Mouse (Mus musculus) embryonic facial prominence, embryonic 15.5 days (tissue): Measurements from ENCODE around the gene Smarcd2. TPM values are rescaled to one million over a fixed set of nuclear protein-coding genes. Genes with fewer than 3 reads are reported as not detected.

Experiments
- ATAC-seq: fragments of 200-750 bp; cut with Nextera tagmentation; 2 replicates; pipeline ENCODE4 v1.8.0; 2017; ENCODE audit warnings: low read depth, moderate TSS enrichment; ENCODE audit not compliant: insufficient number of reproducible peaks, low FRiP score, low TSS enrichment
- H3K27ac ChIP-seq: fragments of 300-500 bp; sonication (generic); replicated peaks from 2 replicates; pipeline ENCODE4 v1.5.1; 2015; ENCODE audit warnings: mild to moderate bottlenecking, inconsistent platforms
- H3K27me3 ChIP-seq: fragments of 300-500 bp; sonication (generic); 2 replicates; pipeline ENCODE4 v1.6.1; 2015; ENCODE audit warnings: inconsistent platforms
- H3K36me3 ChIP-seq: fragments of 300-500 bp; sonication (generic); 2 replicates; pipeline ENCODE4 v1.6.1; 2015; ENCODE audit warnings: mild to moderate bottlenecking, inconsistent platforms
- H3K4me1 ChIP-seq: fragments of 300-500 bp; sonication (generic); 2 replicates; pipeline ENCODE4 v1.6.1; 2015; ENCODE audit warnings: inconsistent platforms
- H3K4me2 ChIP-seq: fragments of 300-500 bp; sonication (generic); replicated peaks from 2 replicates; pipeline ENCODE4 v1.6.1; 2015; ENCODE audit warnings: mild to moderate bottlenecking, inconsistent platforms
- H3K4me3 ChIP-seq: fragments of 300-500 bp; sonication (generic); replicated peaks from 2 replicates; pipeline ENCODE4 v1.5.1; 2015; ENCODE audit warnings: mild to moderate bottlenecking, inconsistent platforms
- H3K9ac ChIP-seq: fragments of 300-500 bp; sonication (generic); 2 replicates; pipeline ENCODE4 v1.6.1; 2015; ENCODE audit warnings: inconsistent platforms
- H3K9me3 ChIP-seq: fragments of 300-500 bp; sonication (generic); replicated peaks from 2 replicates; pipeline ENCODE4 v1.6.1; 2016; ENCODE audit warnings: inconsistent platforms
- WGBS: fragments of 180-500 bp; shearing (Covaris S2); methylation state at CpG from one replicate; pipeline ENCODE4 v1.1.7; 2015; 5-methylcytosine and 5-hydroxymethylcytosine counted together
- polyA plus RNA-seq: library from polyadenylated mRNA; unstranded; fragments of >200 nt; fragmentation: Nextera tagmentation; extraction: Ambion mirVana; gene quantifications from 2 replicates; pipeline ENCODE4 v1.2.1, GENCODE M21; 2015

The Smarcd2 gene
- polyA plus RNA-seq, 1 experiment from 2014 or later = 120 TPM

DNA sequence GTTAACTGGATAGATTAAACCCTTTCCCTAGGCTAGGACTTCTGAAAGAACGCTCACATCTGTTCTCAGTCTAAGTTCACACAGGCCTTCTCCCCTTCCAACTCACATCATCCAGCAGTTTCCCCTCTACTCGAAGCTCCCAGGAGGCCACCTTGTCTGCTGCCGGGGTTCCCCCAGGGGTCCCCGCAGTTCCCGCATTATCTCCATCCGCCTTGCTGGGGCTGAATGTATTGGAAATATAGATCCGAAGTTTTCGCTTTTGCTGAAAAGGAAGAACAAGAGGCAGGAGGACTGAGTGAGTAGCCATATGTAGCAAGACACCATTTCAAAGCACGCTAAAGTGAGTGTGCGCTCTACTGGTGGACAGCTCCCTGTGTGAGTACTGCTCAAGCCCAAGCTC, 6.3 kb downstream of the Smarcd2 start:
- Histone ChIP-seq H3K4me3 (no peak overlapping the region), H3K4me1 (peaks cover 41% of the 10 kb centered on the region), H3K4me2 (peak overlapping the region; percentile 44; the same call in 1 of the 2 replicates), H3K27me3 (no peaks in the 10 kb centered on the region), H3K9me3 (no peaks in the 10 kb centered on the region), H3K36me3 (peaks cover 59% of the 10 kb centered on the region), H3K9ac (no peak overlapping the region), H3K27ac (peak overlapping the region; percentile 89; the same call in 1 of the 2 replicates)
- no peak for ATAC-seq
- 89% methylated on average over 10 of the region's 10 CpGs for WGBS

DNA sequence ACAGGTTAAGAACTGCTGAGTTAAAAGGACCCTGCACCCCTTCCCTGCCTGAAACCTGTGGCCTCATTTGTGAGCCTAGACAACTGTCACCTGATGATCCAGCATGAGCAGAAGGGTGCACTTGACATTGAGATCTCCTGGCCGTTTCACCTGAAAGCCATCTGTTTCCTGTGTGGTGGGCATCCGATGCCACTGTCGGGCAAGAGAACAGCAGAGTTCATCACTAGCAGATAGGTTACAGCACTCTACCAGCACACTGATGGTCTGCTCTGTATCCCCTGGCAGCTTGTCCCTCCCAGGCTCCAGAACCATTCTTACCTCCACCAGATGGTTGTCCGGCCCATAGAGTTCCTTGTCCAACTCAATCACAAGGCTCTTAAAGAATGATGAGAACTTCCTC, 7.2 kb downstream of the Smarcd2 start:
- 88% methylated on average over 4 of the region's 4 CpGs for WGBS
- Histone ChIP-seq H3K4me1 (peaks cover 33% of the 10 kb centered on the region), H3K4me3 (no peak overlapping the region), H3K4me2 (no peak overlapping the region), H3K9me3 (no peaks in the 10 kb centered on the region), H3K36me3 (peaks cover 67% of the 10 kb centered on the region), H3K9ac (no peak overlapping the region), H3K27me3 (no peaks in the 10 kb centered on the region), H3K27ac (no peak overlapping the region)
- no peak for ATAC-seq

DNA sequence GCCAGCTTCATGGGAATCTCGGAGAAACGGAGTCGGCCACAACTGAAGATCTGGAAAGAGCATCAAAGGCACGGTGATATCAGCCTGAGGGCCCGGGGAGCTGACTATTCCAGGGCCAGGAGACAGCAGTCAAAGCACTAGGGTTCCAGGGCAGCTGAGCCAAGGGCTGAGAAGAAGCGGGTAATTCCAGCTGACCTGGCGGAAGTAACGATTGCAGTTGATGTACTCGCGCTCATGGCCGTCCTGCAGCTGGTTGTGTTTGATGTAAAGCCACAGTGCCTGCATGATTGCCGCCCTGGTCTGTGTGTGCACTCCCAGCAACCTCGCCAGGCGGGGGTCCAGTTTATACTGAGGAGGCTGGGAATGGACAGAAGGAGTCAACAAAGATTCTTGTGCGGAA, 7.8 kb downstream of the Smarcd2 start:
- no peak for ATAC-seq
- Histone ChIP-seq H3K9me3 (no peaks in the 10 kb centered on the region), H3K36me3 (peaks cover 69% of the 10 kb centered on the region), H3K4me2 (no peak overlapping the region), H3K27ac (no peak overlapping the region), H3K4me3 (no peak overlapping the region), H3K4me1 (peaks cover 27% of the 10 kb centered on the region), H3K9ac (no peak overlapping the region), H3K27me3 (no peaks in the 10 kb centered on the region)
- 91% methylated on average over 15 of the region's 15 CpGs for WGBS

DNA sequence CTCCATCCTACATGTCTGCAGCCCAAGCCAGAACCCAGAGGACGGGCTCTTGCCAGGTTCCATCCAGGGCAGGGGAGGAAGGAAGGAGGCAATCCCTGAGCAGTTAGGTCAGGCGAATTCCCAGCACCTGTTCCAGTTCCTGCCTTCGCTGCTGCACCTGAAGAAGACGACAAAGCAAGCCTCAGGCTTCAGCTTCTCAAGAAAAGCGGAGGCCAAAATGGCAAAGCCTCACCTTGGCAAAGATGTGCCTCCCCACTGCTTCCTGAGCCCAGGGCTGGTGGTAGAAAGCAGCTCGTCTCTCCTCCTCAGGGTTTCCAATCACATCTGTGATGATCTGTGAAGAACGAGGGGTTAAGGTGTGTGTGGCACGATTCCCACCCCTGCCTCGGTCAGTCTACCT, 8.8 kb downstream of the Smarcd2 start:
- Histone ChIP-seq H3K27ac (no peak overlapping the region), H3K4me2 (no peak overlapping the region), H3K36me3 (peaks cover 74% of the 10 kb centered on the region), H3K9me3 (no peaks in the 10 kb centered on the region), H3K27me3 (no peaks in the 10 kb centered on the region), H3K4me1 (peaks cover 20% of the 10 kb centered on the region), H3K9ac (no peak overlapping the region), H3K4me3 (no peak overlapping the region)
- WGBS = 87% methylated on average over 9 of the region's 9 CpGs
- no peak for ATAC-seq

DNA sequence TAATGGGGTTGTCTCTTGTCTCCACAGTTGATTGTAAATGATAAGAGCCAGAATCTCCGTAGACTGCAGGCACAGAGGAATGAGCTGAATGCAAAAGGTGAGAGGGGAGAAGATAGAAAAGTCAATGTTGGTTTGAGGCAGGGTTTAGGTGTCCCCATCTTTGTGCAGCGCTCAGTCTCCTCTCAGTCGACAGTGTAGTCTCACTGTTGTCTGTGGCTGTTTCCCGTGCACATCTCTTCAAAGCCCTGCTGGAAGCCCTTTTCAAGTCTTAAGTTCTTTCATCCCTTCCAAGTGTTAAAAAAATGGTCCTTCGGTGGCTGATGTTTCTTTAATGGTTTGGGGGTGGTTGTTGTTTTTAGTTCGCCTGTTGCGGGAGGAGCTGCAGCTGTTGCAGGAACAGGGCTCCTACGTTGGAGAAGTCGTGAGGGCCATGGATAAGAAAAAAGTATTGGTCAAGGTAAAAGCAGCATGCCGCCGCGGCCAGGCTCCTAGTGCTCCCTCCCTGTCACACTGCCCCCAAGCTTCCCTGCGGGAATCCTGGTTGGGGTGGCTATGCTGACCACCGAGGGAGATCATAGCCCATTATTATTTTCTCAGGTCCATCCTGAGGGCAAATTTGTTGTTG, 11.8 kb downstream of the Smarcd2 start:
- H3K9me3 ChIP-seq = no peaks in the 10 kb centered on the region
- no peaks in the 10 kb centered on the region for H3K27me3 ChIP-seq
- H3K9ac ChIP-seq = no peak overlapping the region
- ATAC-seq = no peak
- H3K4me2 ChIP-seq = no peak overlapping the region
- 82% methylated on average over 14 of the region's 14 CpGs for WGBS
- H3K4me3 ChIP-seq = no peak overlapping the region
- no peak overlapping the region for H3K27ac ChIP-seq
- H3K36me3 ChIP-seq = peaks cover 65% of the 10 kb centered on the region
- peaks cover 13% of the 10 kb centered on the region for H3K4me1 ChIP-seq

DNA sequence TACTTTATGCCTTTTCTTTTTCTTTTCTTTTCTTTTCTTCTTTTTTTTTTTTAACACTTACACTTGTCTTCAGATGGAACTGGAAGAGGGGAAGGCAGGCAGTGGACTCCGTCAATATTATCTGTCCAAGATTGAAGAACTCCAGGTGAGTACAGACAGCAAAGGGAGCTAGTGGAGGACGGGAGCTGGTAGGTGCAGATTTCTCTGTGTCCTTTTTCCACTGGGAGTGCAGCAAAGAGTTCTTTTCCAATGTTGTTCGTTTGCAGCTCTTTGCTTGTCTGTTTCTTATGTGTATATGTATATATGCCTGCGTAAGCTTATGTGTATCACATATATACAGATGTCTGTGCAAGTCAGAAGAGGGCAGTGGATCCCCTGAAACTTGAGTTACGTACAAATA, 16.0 kb downstream of the Smarcd2 start:
- H3K27me3 ChIP-seq = no peaks in the 10 kb centered on the region
- peaks cover 23% of the 10 kb centered on the region for H3K4me1 ChIP-seq
- peak overlapping the region; percentile 75; the same call in 1 of the 2 replicates for H3K27ac ChIP-seq
- peak overlapping the region; percentile 81 for H3K4me3 ChIP-seq
- H3K9ac ChIP-seq = peak overlapping the region; percentile 81; the same call in 1 of the 2 replicates
- peak overlapping the region; percentile 93 for H3K4me2 ChIP-seq
- H3K36me3 ChIP-seq = peaks cover 47% of the 10 kb centered on the region
- no peak for ATAC-seq
- H3K9me3 ChIP-seq = no peaks in the 10 kb centered on the region
- WGBS = 59% methylated on average over 5 of the region's 5 CpGs

DNA sequence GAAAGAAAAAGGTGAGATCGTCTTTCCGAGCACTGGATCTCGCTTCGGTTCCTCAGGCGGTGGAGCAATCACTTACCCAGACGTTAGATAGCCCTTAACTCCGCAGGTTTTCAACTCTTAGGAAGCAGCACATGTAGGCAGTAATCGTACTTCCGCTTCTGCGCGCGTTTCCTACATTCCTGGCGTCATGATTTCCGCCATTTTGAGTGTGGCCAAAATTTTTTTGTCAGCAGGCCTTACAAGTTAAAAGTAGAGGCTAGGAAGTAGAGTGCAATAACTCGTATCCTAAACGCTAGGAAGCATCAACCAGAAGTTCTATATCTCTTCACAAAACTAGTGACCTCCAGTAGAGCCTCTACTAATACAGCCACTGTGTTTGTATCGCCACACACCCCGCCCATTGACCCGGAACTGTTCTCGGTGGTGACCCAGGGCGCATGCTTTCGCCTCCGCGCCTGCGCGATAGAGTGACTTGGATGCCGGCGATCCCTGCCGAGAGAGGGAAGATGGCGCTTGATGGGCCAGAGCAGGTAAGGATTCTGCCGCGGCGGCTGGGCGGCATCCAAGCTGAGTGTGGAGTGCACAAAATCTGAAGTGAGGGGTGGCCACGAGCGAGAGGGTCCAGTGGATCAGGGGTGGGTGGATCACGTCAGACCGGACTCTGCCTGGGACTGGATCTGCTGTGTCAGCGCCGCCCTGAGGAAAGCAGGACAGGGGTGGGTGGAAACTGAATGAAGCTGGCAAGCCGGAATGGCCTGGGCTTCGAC, 16.9 kb downstream of the Smarcd2 start, which contains the start of the genes Ftsj3 and Psmc5:
Gene Ftsj3 (minus strand): TSS at position 395 of the 767 bp plus-strand sequence.
Gene Psmc5 (plus strand): TSS at position 470 of the 767 bp plus-strand sequence.
- peak within 1 kb of the TSS; percentile 75 for H3K27ac ChIP-seq
- H3K4me2 ChIP-seq = peak within 1 kb of the TSS; percentile 93
- H3K36me3 ChIP-seq = peaks cover 47% of the 10 kb centered on the region
- WGBS = under 1% methylated on average over 42 of the region's 42 CpGs
- peaks cover 23% of the 10 kb centered on the region for H3K4me1 ChIP-seq
- H3K27me3 ChIP-seq = no peaks in the 10 kb centered on the region
- peak within 1 kb of the TSS; percentile 81 for H3K9ac ChIP-seq
- no peaks in the 10 kb centered on the region for H3K9me3 ChIP-seq
- H3K4me3 ChIP-seq = peak within 1 kb of the TSS; percentile 81
- peak; percentile 93 for ATAC-seq

DNA sequence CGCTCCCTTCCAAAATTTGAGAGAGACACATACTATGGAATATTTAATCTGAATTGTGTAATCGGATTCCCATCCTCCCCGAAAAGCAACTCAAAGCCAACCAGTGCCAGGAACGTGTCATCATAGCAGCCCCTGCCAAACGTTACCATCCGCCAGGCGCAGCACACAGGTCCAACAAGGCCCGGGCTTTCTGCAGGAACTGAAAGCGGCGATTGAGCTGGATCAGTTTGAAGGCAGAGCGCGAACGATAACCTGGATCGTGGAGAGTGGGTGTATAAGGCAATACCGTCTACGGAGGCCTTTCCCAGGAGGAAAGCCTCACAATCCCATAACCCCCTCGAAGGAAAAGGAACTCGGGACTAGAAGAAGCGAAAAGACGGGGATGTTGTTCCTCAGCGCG, 17.6 kb downstream of the Smarcd2 start:
- Histone ChIP-seq H3K36me3 (peaks cover 50% of the 10 kb centered on the region), H3K27ac (peak overlapping the region; percentile 68), H3K4me1 (peaks cover 23% of the 10 kb centered on the region), H3K9ac (peak overlapping the region; percentile 70), H3K9me3 (no peaks in the 10 kb centered on the region), H3K27me3 (no peaks in the 10 kb centered on the region), H3K4me3 (peak overlapping the region; percentile 81), H3K4me2 (peak overlapping the region; percentile 93)
- 3% methylated on average over 22 of the region's 22 CpGs for WGBS
- no peak for ATAC-seq

DNA sequence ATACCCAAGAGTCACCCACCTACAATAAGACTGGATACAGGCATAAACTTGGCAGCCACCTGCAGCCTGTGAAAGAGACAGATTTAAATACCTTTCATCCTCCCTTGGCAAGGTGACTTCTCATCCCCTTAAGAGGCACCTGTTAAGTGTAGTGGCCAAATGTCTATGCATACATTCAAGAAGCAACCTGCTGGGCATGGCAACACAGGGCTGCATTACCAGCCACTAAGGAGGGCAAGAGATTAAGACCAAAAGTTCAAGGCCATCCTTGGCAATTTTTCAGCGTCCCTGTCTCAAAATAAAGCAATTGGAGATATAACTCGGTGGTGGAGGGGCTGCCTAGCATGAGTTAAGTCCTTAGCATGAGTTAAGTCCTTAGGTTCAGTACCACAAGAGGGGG, 18.0 kb downstream of the Smarcd2 start:
- Histone ChIP-seq H3K4me1 (peaks cover 23% of the 10 kb centered on the region), H3K4me2 (peak overlapping the region; percentile 93), H3K36me3 (peaks cover 54% of the 10 kb centered on the region), H3K9me3 (no peaks in the 10 kb centered on the region), H3K4me3 (peak overlapping the region; percentile 81), H3K27me3 (no peaks in the 10 kb centered on the region), H3K27ac (peak overlapping the region; percentile 68; the same call in 1 of the 2 replicates), H3K9ac (peak overlapping the region; percentile 70)
- 14% methylated on average over 2 of the region's 2 CpGs for WGBS
- no peak for ATAC-seq

DNA sequence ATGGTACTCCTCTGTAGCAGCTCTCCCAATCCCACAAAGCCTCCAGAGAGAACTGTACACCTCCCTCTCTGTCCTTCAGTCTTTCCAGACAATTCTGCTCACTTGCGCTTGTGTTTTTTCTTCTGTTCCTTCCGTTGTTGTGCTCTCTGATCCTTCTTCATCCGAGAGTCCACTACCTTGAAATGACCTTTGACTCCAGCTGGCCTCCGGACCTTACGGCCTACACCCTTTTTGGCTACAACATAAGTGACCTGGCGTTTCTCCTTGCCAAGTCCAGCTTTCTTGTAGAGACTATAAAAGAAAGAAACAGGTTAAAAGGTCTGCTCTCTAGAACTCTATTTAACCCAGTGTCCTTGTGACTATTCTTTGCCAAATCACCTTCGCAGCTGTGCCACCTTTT, 23.4 kb downstream of the Smarcd2 start:
- Histone ChIP-seq H3K9me3 (no peaks in the 10 kb centered on the region), H3K9ac (no peak overlapping the region), H3K36me3 (peaks cover 97% of the 10 kb centered on the region), H3K27ac (no peak overlapping the region), H3K4me1 (no peaks in the 10 kb centered on the region), H3K4me3 (no peak overlapping the region), H3K4me2 (no peak overlapping the region), H3K27me3 (no peaks in the 10 kb centered on the region)
- no peak for ATAC-seq
- WGBS = 86% methylated on average over 7 of the region's 7 CpGs

DNA sequence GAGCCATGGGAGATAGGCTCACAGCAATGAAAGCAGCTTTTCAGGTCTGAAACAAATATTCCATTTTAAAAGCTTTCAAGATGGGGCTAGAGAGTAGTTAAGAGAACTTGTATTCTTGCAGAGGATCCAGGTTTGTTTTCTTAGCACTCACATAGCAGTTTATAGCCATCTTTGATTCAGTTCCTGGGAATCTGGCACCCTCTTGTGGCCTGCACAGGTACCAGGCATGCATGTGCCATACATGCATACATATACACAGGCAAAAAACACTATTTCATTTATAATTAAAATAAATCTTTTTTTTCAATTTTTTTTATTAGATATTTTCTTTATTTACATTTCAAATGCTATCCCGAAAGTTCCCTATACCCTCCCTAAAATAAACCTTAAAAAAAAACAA, 25.9 kb downstream of the Smarcd2 start:
- no peaks in the 10 kb centered on the region for H3K9me3 ChIP-seq
- H3K4me1 ChIP-seq = no peaks in the 10 kb centered on the region
- H3K9ac ChIP-seq = no peak overlapping the region
- H3K27ac ChIP-seq = no peak overlapping the region
- no peaks in the 10 kb centered on the region for H3K27me3 ChIP-seq
- H3K4me2 ChIP-seq = no peak overlapping the region
- ATAC-seq = no peak
- WGBS = 98% methylated on average over 1 of the region's 1 CpGs
- peaks cover 98% of the 10 kb centered on the region for H3K36me3 ChIP-seq
- no peak overlapping the region for H3K4me3 ChIP-seq
